In genomic region chr5:89748185-89748884, GRCm38 (mm10) we compare ENCODE assay signal across 19 mouse cellular contexts.
A peak's percentile ranks its signal among the peaks of the same experiment; 100 is the strongest.
DNase-seq lines count a peak whose midpoint lies in the region; ATAC-seq and TF ChIP-seq lines count a peak whose summit lies in the region.
"Had no signal": no experiment of that assay in that cellular context is flagged by ENCODE, and none has a peak within 500 bp of the region (broad histone marks: within the 10 kb centered on the region; RNA-seq: fewer than 3 reads in every experiment).

No protein-coding gene starts in this region.

- intact Hi-C loops in left cerebral cortex, postnatal 36 days (cut with DNase I) = no loop called here

- no peak for TF ChIP-seq EP300 in stomach, postnatal 0 days (optimal IDR thresholded peaks at IDR 0.05)

- no peaks in the 10 kb centered on the region for H3K4me1 ChIP-seq in lung, embryonic 14.5 days (ENCODE audit: insufficient read depth)
- H3K4me1 ChIP-seq in heart, embryonic 13.5 days = peaks cover 18% of the 10 kb centered on the region
- H3K4me1 ChIP-seq in intestine, postnatal 0 days (replicated peaks; ENCODE audit: control insufficient read depth, insufficient read depth, low read length) = no peaks in the 10 kb centered on the region
- H3K4me1 ChIP-seq in stomach, postnatal 0 days (replicated peaks; ENCODE audit: control insufficient read depth, insufficient read depth) = no peaks in the 10 kb centered on the region
- H3K4me1 ChIP-seq: forebrain, embryonic 12.5 days; neural tube, embryonic 13.5 days had no signal

- no peak overlapping the region for H3K4me2 ChIP-seq in lung, embryonic 14.5 days
- H3K4me2 ChIP-seq in heart, embryonic 13.5 days = peak overlapping the region; percentile 33; the same call in 1 of the 2 replicates
- H3K4me2 ChIP-seq in intestine, postnatal 0 days (replicated peaks; ENCODE audit: low read depth) = no peak overlapping the region
- no peak overlapping the region for H3K4me2 ChIP-seq in stomach, postnatal 0 days (replicated peaks; ENCODE audit: low read depth)
- H3K4me2 ChIP-seq: forebrain, embryonic 12.5 days; lung, embryonic 15.5 days; neural tube, embryonic 13.5 days had no signal

- no peaks in the 10 kb centered on the region for H3K36me3 ChIP-seq in lung, embryonic 14.5 days (ENCODE audit: insufficient read depth)
- no peaks in the 10 kb centered on the region for H3K36me3 ChIP-seq in heart, embryonic 13.5 days
- no peaks in the 10 kb centered on the region for H3K36me3 ChIP-seq in intestine, postnatal 0 days (ENCODE audit: control insufficient read depth, insufficient read depth)
- no peaks in the 10 kb centered on the region for H3K36me3 ChIP-seq in stomach, postnatal 0 days (ENCODE audit: control insufficient read depth, insufficient read depth, low read length)
- H3K36me3 ChIP-seq: forebrain, embryonic 12.5 days; lung, embryonic 15.5 days; neural tube, embryonic 13.5 days had no signal

- H3K9me3 ChIP-seq in lung, embryonic 14.5 days (ENCODE audit: low read depth, low read length) = no peaks in the 10 kb centered on the region
- peaks cover 4% of the 10 kb centered on the region; the same call in 1 of the 2 replicates for H3K9me3 ChIP-seq in heart, embryonic 13.5 days
- H3K9me3 ChIP-seq in intestine, postnatal 0 days (ENCODE audit: control insufficient read depth) = no peaks in the 10 kb centered on the region
- no peaks in the 10 kb centered on the region for H3K9me3 ChIP-seq in stomach, postnatal 0 days (ENCODE audit: control insufficient read depth, low read length)
- H3K9me3 ChIP-seq: forebrain, embryonic 12.5 days; lung, embryonic 15.5 days; neural tube, embryonic 13.5 days had no signal

- no peaks in the 10 kb centered on the region for H3K27me3 ChIP-seq in lung, embryonic 14.5 days (ENCODE audit: insufficient read depth, low read length)
- no peaks in the 10 kb centered on the region for H3K27me3 ChIP-seq in heart, embryonic 13.5 days (replicated peaks)
- H3K27me3 ChIP-seq in intestine, postnatal 0 days (replicated peaks; ENCODE audit: control insufficient read depth, insufficient read depth, low read length) = no peaks in the 10 kb centered on the region
- H3K27me3 ChIP-seq in stomach, postnatal 0 days (ENCODE audit: control insufficient read depth, insufficient read depth, low read length) = no peaks in the 10 kb centered on the region
- H3K27me3 ChIP-seq: CH12.LX; forebrain, embryonic 12.5 days; lung, embryonic 15.5 days; neural tube, embryonic 13.5 days had no signal

- TF ChIP-seq CTCF in lung, embryonic 14.5 days (IDR thresholded peaks at IDR 0.05; ENCODE audit: low read depth) = no peak
- no peak for TF ChIP-seq CTCF in intestine, postnatal 0 days (IDR thresholded peaks at IDR 0.05; ENCODE audit: low read depth)
- no peak for TF ChIP-seq CTCF in stomach, postnatal 0 days (IDR thresholded peaks at IDR 0.05; ENCODE audit: low read depth)

- peak; percentile 58; the same call in 1 of the 2 replicates for ATAC-seq in lung, embryonic 14.5 days (ENCODE audit: insufficient read depth)
- no peak for ATAC-seq in heart, embryonic 13.5 days (ENCODE audit: extremely low read depth, insufficient number of reproducible peaks, low FRiP score, low TSS enrichment)
- peak; percentile 83 for ATAC-seq in intestine, postnatal 0 days
- ATAC-seq in stomach, postnatal 0 days (ENCODE audit: low FRiP score, low TSS enrichment) = peak; percentile 66
- ATAC-seq: hindbrain, postnatal 0 days; midbrain, embryonic 16.5 days had no signal

- H3K4me3 ChIP-seq in lung, embryonic 14.5 days (ENCODE audit: low read depth, low read length) = no peak overlapping the region
- no peak overlapping the region for H3K4me3 ChIP-seq in heart, embryonic 13.5 days
- H3K4me3 ChIP-seq in intestine, postnatal 0 days (ENCODE audit: low read depth, low read length) = no peak overlapping the region
- no peak overlapping the region for H3K4me3 ChIP-seq in stomach, postnatal 0 days (ENCODE audit: low read depth, low read length)
- H3K4me3 ChIP-seq: forebrain, embryonic 12.5 days; lung, embryonic 15.5 days; neural tube, embryonic 13.5 days had no signal

- no peak overlapping the region for H3K27ac ChIP-seq in lung, embryonic 14.5 days (ENCODE audit: low read depth)
- peak overlapping the region; percentile 63 for H3K27ac ChIP-seq in heart, embryonic 13.5 days (replicated peaks)
- H3K27ac ChIP-seq in intestine, postnatal 0 days (ENCODE audit: low read depth, low read length) = no peak overlapping the region
- no peak overlapping the region for H3K27ac ChIP-seq in stomach, postnatal 0 days (replicated peaks)
- H3K27ac ChIP-seq: forebrain, embryonic 12.5 days; hindbrain, postnatal 0 days; lung, embryonic 15.5 days; neural tube, embryonic 13.5 days had no signal

- no peak overlapping the region for H3K9ac ChIP-seq in lung, embryonic 14.5 days
- no peak overlapping the region for H3K9ac ChIP-seq in heart, embryonic 13.5 days
- no peak overlapping the region for H3K9ac ChIP-seq in intestine, postnatal 0 days (ENCODE audit: low read depth, low read length)
- H3K9ac ChIP-seq in stomach, postnatal 0 days (ENCODE audit: low read length) = no peak overlapping the region
- H3K9ac ChIP-seq: forebrain, embryonic 12.5 days; lung, embryonic 15.5 days; neural tube, embryonic 13.5 days had no signal

- peak; percentile 50 for DNase-seq in lung, embryonic 14.5 days
- DNase-seq in lung, postnatal 10 days = no peak
- peak; percentile 25 for DNase-seq in stomach, postnatal 0 days (ENCODE audit: low spot score)
- no peak for DNase-seq in spleen, postnatal 36 days (ENCODE audit: low spot score in 2 of 2)
- no peak for DNase-seq in left cerebral cortex, postnatal 36 days (ENCODE audit: low spot score in 2 of 2)
- DNase-seq in MN1 (ENCODE audit: low spot score) = no peak
- DNase-seq: adrenal gland, postnatal 25 days; cerebellum, adult 2 months; gastrocnemius, postnatal 14 days; kidney, postnatal 36 days; thymus, postnatal 4 days had no signal

- WGBS in lung, embryonic 14.5 days = 31% methylated on average over 2 of the region's 2 CpGs
- WGBS in heart, embryonic 13.5 days = 4% methylated on average over 2 of the region's 2 CpGs
- 39% methylated on average over 2 of the region's 2 CpGs for WGBS in intestine, postnatal 0 days
- WGBS in stomach, postnatal 0 days = 73% methylated on average over 2 of the region's 2 CpGs

Comparison
In these comparisons a context has a peak if more than half of its experiments do, and no peak if none do; other contexts are left out.
1. DNase-seq: peak in lung, embryonic 14.5 days (single experiment) and stomach, postnatal 0 days (single experiment); none in lung, postnatal 10 days (single experiment), spleen, postnatal 36 days (0 of 2), left cerebral cortex, postnatal 36 days (0 of 2) and MN1 (single experiment).